Comparison of ENCODE assay signal across 8 mouse cellular contexts in the genomic region with DNA sequence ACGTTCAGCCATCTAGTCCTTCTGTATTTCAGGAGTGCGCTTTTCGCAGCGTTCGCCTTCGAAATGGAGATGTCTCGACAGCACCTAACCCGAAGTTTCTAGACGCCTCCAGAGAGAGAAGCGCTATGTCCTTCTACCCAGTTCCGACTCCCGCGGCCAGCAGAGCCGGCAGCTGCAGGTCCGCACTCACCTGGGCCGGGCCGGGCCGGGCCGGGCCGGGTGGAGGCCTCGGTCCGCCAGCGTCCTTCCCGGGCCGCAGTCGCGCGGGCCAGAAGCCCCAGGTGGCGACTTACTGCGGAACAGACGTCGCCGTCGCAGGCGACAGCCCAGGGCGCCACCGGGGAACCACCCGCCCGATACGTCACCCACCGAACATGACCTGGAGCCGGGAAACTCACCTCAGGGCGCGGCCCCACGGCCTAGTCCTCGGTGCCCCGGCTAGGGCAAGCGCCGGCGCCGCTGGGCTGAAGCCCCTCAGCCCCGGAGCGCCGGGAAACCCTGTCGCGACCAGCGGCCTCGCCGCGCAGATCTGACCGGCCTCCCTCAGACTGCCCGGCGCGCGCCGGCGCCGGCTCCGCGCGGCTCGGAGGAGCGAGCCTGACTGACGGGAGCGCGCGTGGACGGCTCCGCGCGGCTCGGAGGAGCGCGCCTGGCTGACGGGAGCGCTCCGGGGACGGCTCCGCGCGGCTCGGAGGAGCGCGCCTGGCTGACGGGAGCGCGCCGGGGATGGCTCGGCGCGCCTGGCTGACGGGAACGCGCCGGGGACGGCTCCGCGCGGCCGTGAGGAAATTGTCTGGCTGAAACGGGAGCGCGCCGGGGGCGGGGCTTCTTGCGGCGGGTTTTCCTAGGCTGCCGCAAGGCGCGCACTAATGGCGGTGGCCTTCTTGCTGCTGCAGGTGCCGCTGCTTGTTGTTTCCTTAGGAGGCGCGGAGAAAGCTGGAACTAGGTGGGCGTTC. TPM values are rescaled to one million over a fixed set of nuclear protein-coding genes. Genes with fewer than 3 reads are reported as not detected.
DNase-seq lines count a peak whose midpoint lies in the region; ATAC-seq and TF ChIP-seq lines count a peak whose summit lies in the region.

TSS of gene Ubxn2a (minus strand) at position 755 of the 956 bp plus-strand sequence.

- peak within 1 kb of the TSS; percentile 85 for H3K9ac ChIP-seq in embryonic facial prominence, embryonic 14.5 days (ENCODE audit: low read depth, low read length)
- H3K9ac ChIP-seq in heart, adult 2 months (ENCODE audit: low read depth, low read length), result peak within 1 kb of the TSS; percentile 84
- H3K9ac ChIP-seq in limb, embryonic 13.5 days, result peak within 1 kb of the TSS; percentile 90
- H3K9ac ChIP-seq in midbrain, embryonic 16.5 days (ENCODE audit: low read depth, low read length), result peak within 1 kb of the TSS; percentile 86

- no peaks in the 10 kb centered on the region for H3K9me3 ChIP-seq in embryonic facial prominence, embryonic 14.5 days (ENCODE audit: control insufficient read depth, low read length)
- no peaks in the 10 kb centered on the region for H3K9me3 ChIP-seq in limb, embryonic 13.5 days
- H3K9me3 ChIP-seq in midbrain, embryonic 16.5 days (replicated peaks; ENCODE audit: control insufficient read depth, low read length, poor library complexity, severe bottlenecking), result no peaks in the 10 kb centered on the region

- no peaks in the 10 kb centered on the region for H3K4me1 ChIP-seq in embryonic facial prominence, embryonic 14.5 days (ENCODE audit: control insufficient read depth, insufficient read depth, low read length)
- H3K4me1 ChIP-seq in heart, adult 2 months (ENCODE audit: control insufficient read depth, insufficient read depth, low read length), result no peaks in the 10 kb centered on the region
- 0 out of 2 replicates have a peak, but pooled peaks cover 3% of the 10 kb centered on the region for H3K4me1 ChIP-seq in limb, embryonic 13.5 days
- H3K4me1 ChIP-seq in midbrain, embryonic 16.5 days (ENCODE audit: control insufficient read depth, insufficient read depth, low read length), result peaks cover 6% of the 10 kb centered on the region

- H3K27ac ChIP-seq in embryonic facial prominence, embryonic 14.5 days (replicated peaks; ENCODE audit: low read depth, low read length), result peak within 1 kb of the TSS; percentile 74
- peak within 1 kb of the TSS; percentile 99 for H3K27ac ChIP-seq in heart, adult 2 months
- peak within 1 kb of the TSS; percentile 75; the same call in 1 of the 2 replicates for H3K27ac ChIP-seq in limb, embryonic 13.5 days
- peak within 1 kb of the TSS; percentile 90 for H3K27ac ChIP-seq in midbrain, embryonic 16.5 days (ENCODE audit: low read length)

- peak within 1 kb of the TSS; percentile 88 for H3K4me2 ChIP-seq in embryonic facial prominence, embryonic 14.5 days (ENCODE audit: low read depth, low read length)
- H3K4me2 ChIP-seq in limb, embryonic 13.5 days (replicated peaks), result peak within 1 kb of the TSS; percentile 73
- peak within 1 kb of the TSS; percentile 72 for H3K4me2 ChIP-seq in midbrain, embryonic 16.5 days (ENCODE audit: low read length)

- peak; percentile 54 for TF ChIP-seq POLR2A in heart, adult 2 months (IDR thresholded peaks at IDR 0.05; ENCODE audit: insufficient read depth, low read depth, low read length)

- WGBS in embryonic facial prominence, embryonic 14.5 days, result under 1% methylated on average over 73 of the region's 125 CpGs
- WGBS in heart, adult 2 months, result under 1% methylated on average over 124 of the region's 125 CpGs
- WGBS in limb, embryonic 13.5 days, result under 1% methylated on average over 124 of the region's 125 CpGs
- under 1% methylated on average over 86 of the region's 125 CpGs for WGBS in midbrain, embryonic 16.5 days

- H3K27me3 ChIP-seq in embryonic facial prominence, embryonic 14.5 days (replicated peaks; ENCODE audit: control insufficient read depth, insufficient read depth, low read length), result no peaks in the 10 kb centered on the region
- H3K27me3 ChIP-seq in heart, adult 2 months (ENCODE audit: control insufficient read depth, insufficient read depth, low read length), result no peaks in the 10 kb centered on the region
- H3K27me3 ChIP-seq in limb, embryonic 13.5 days, result no peaks in the 10 kb centered on the region
- H3K27me3 ChIP-seq in midbrain, embryonic 16.5 days (ENCODE audit: control insufficient read depth, insufficient read depth, low read depth, low read length), result no peaks in the 10 kb centered on the region

- peak within 1 kb of the TSS; percentile 77 for H3K4me3 ChIP-seq in embryonic facial prominence, embryonic 14.5 days (ENCODE audit: low read depth, low read length)
- H3K4me3 ChIP-seq in heart, adult 2 months, result peak within 1 kb of the TSS; percentile 88
- peak within 1 kb of the TSS; percentile 84 for H3K4me3 ChIP-seq in limb, embryonic 13.5 days
- H3K4me3 ChIP-seq in midbrain, embryonic 16.5 days (ENCODE audit: low read depth, low read length), result peak within 1 kb of the TSS; percentile 84

- TF ChIP-seq CTCF in heart, adult 2 months (IDR thresholded peaks at IDR 0.05), result peak; percentile 62

- TF ChIP-seq EP300 in heart, adult 2 months (IDR thresholded peaks at IDR 0.05; ENCODE audit: insufficient read depth, low read depth, low read length), result no peak

- H3K79me2 ChIP-seq in heart, adult 2 months (replicated peaks; ENCODE audit: control insufficient read depth, insufficient read depth, low read length), result peaks cover 6% of the 10 kb centered on the region; the same call in 1 of the 2 replicates

- peak; percentile 83 for DNase-seq in 3T3-L1 (ENCODE audit: low read depth, low spot score)
- peak; percentile 90 to 94 for DNase-seq in adrenal gland, postnatal 4 days (ENCODE audit: low spot score in 2 of 2)
- DNase-seq in embryonic facial prominence, embryonic 14.5 days (ENCODE audit: low spot score), result peak; percentile 95
- DNase-seq in heart, adult 2 months, result peak; percentile 97
- DNase-seq in kidney, adult 8-10 months, result peak; percentile 94 to 96
- peak; percentile 92 to 95 for DNase-seq in spleen, postnatal 14 days (ENCODE audit: low spot score in 2 of 2)

- peak; percentile 95 for ATAC-seq in embryonic facial prominence, embryonic 14.5 days (ENCODE audit: low read depth)
- ATAC-seq in limb, embryonic 13.5 days (ENCODE audit: low FRiP score, low read depth), result peak; percentile 92
- peak; percentile 94 for ATAC-seq in midbrain, embryonic 16.5 days

- intact Hi-C loops in heart, adult 2 months (cut with DNase I), result loop anchor here (2.0 to 5.0 kb wide), 2 partner anchors 64 to 1335 kb away; partner anchors contain the start of genes Dtnb and Wdcp

- H3K36me3 ChIP-seq in embryonic facial prominence, embryonic 14.5 days (ENCODE audit: control insufficient read depth, insufficient read depth, low read length), result no peaks in the 10 kb centered on the region
- peaks cover 2% of the 10 kb centered on the region for H3K36me3 ChIP-seq in heart, adult 2 months (ENCODE audit: control insufficient read depth, insufficient read depth, low read length)
- 0 out of 2 replicates have a peak, but pooled peaks cover 4% of the 10 kb centered on the region for H3K36me3 ChIP-seq in limb, embryonic 13.5 days
- H3K36me3 ChIP-seq in midbrain, embryonic 16.5 days (ENCODE audit: control insufficient read depth, insufficient read depth, low read length), result no peaks in the 10 kb centered on the region

RNA-seq across cellular contexts. Expression of gene Ubxn2a, which starts in this region (rescaled TPM):
- 10 to 100 TPM; 25.5 to 26.0 TPM for total RNA-seq in adrenal gland, postnatal 4 days (2021)
- polyA plus RNA-seq in embryonic facial prominence, embryonic 14.5 days (2014; fragmentation: Nextera tagmentation; extraction: Ambion mirVana), result 20.3 and 23.3 TPM in 2 replicates
- total RNA-seq in heart, adult 2 months (2021), result 10 to 100 TPM; 72.1 to 76.0 TPM
- polyA plus RNA-seq in heart, adult 2 months (2012; rRNA removed), result 11.2 and 22.5 TPM in 2 replicates
- polyA plus RNA-seq in limb, embryonic 13.5 days (2015; fragmentation: Nextera tagmentation; extraction: Ambion mirVana), result 25.4 and 25.8 TPM in 2 replicates
- polyA plus RNA-seq in midbrain, embryonic 16.5 days (2015; fragmentation: Nextera tagmentation; extraction: Ambion mirVana), result 38.7 and 40.9 TPM in 2 replicates

Comparison
In these comparisons a context has a peak if more than half of its experiments do, and no peak if none do; other contexts are left out.
1. Peak in every context shown above with its lines: DNase-seq, ATAC-seq, H3K4me3 ChIP-seq and H3K27ac ChIP-seq.